Mouse (Mus musculus): Measurements from ENCODE around the gene Mdh1.

The Mdh1 gene

GRCm38 (mm10) chr11:21571700-21572381, at the start of gene Mdh1, which contains the start of gene Wdpcp:
Gene Mdh1 (minus strand): TSS chr11:21572367.
Gene Wdpcp (plus strand): TSS chr11:21572235.
- peak; percentile 98 for DNase-seq (ENCODE audit: low read depth, low spot score)

DNA sequence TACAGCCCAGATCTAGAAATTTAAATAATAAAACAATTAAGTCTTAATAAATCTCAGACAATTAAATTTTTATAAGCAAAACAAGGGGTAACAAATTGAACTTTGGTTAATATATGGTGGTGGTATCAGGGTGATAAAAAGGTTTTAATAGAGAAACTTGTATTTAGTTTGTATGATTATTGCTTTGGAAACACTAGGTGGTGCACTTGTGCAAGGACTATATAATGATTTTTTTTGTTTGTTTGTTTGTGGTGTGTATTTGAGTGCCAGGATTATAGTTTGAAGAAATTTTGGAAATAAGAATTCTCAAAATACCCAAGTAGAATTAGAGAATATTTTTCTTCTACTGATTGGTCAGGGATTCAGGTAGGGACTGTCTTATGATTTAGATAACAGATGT, 43.7 kb upstream of the Mdh1 start:
- DNase-seq (ENCODE audit: low read depth, low spot score), result no peak

DNA sequence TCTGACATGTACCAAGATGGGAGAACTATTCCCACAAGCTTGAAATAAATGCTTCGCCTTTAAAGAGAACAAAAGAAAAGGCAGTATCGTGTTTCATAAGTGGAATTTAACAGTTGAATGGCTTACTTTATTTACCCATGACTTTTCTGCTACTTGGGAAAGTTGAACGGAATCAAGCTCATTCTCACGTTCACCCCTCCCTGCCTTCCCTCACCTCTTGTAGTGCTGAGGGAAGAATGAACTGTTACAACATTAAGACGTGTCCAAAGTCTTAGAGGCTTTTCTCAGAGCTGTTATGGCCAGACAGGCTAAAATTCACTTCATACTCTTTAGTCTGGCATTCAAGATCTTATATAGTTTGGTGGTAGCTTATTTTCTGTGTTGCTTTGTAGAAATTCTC, 30.3 kb upstream of the Mdh1 start:
- DNase-seq (ENCODE audit: low read depth, low spot score), result no peak

DNA sequence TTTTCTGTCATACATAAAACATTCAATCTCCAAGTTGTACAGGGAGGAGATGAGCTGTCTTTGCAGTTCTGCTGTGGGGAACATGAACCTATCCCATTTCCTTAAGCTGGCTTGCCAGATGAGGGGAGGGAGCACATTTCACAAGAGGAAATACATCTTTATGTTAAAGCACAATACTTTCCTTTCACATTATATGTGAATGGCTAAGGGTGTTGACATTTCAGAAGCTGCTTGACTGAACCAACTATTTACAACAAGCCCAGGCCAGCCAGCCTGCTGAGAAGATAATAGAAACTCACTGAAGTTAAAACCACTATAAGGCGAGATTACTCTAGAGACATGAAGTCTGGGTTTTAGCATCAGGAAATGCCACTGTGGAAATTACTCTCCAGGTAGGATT, 11.1 kb upstream of the Mdh1 start:
- no peak for DNase-seq (ENCODE audit: low read depth, low spot score)

DNA sequence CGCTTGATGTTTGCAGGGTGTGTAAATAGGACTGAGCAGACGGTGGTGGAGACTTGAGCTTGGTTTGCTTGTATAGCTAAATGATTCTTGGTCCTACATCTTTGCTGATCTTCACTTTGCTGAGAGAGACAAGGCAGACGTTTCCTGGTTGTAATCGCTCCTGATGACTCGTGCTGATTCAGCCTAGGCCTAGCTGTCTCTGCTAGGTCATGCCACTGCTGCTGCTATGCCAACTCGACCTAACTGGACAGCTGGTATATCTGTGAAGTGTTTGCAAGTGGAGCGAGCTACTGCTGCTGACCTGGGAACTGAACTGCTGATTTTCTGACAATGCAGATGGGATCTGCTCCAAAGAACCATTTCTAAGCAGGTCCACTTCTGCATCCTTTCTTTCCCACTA, 9.3 kb upstream of the Mdh1 start:
- DNase-seq (ENCODE audit: low read depth, low spot score), result no peak

- DNase-seq (ENCODE audit: low read depth, low spot score), result no peak
These were observed 1.2 kb downstream of the Mdh1 start for GRCm38 (mm10) chr11:21570973-21571372.

GRCm38 (mm10) chr11:21570109-21570474, 2.1 kb downstream of the Mdh1 start:
- DNase-seq (ENCODE audit: low read depth, low spot score), result no peak

DNA sequence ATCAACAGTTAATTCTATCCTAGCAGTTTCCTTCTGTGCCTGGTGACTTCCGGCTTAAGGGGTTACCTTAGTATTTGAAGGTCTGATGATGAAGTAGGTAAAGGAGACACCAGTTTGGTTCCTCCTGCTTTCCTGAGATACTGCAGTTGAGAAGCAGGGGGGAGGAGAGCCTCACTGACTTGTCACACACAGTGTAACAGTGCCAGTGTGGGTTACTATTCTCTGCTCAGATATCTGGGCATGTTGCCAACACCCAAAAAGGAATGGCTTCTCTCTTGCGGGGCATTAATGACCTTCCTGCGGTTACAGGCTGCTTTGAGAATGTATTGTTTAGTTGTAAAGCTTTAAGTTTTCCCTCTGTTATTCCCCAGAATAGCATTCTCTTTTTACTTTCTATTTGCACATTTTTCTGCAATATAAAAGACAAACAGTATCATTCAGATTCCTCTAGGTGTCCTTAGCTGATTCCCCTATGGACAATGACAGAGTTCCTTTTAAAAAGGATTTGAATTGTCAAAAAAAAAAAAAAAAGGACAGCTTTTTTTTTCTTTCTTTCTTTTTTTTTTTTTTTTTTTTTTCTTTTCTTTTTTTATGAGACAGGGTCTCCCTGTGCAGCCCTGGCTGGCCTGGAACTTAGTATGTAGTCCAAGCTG, 2.6 kb downstream of the Mdh1 start:
- DNase-seq (ENCODE audit: low read depth, low spot score), result no peak

GRCm38 (mm10) chr11:21569002-21569401, 3.2 kb downstream of the Mdh1 start:
- no peak for DNase-seq (ENCODE audit: low read depth, low spot score)

DNA sequence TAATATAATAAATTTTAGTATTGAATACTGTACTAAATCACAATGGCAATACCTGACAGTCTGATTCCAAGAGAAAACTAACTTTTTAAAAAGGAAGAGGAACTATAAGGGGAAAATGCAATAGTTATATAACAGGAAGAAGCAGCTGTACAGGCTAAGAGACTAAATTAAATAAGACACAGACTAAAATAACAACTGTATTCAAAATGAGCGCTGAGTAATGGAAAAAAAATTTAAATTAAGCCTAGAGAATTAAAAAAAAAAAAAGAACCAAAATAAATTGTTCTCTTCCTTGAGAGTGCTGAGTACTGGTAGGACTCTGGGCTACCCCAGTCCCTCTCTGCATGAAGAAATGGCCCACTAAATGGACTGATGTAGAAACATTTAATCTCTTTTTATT, 4.4 kb downstream of the Mdh1 start:
- no peak for DNase-seq (ENCODE audit: low read depth, low spot score)

- no peak for DNase-seq (ENCODE audit: low read depth, low spot score)
These were observed 5.2 kb downstream of the Mdh1 start for GRCm38 (mm10) chr11:21566934-21567333.

DNA sequence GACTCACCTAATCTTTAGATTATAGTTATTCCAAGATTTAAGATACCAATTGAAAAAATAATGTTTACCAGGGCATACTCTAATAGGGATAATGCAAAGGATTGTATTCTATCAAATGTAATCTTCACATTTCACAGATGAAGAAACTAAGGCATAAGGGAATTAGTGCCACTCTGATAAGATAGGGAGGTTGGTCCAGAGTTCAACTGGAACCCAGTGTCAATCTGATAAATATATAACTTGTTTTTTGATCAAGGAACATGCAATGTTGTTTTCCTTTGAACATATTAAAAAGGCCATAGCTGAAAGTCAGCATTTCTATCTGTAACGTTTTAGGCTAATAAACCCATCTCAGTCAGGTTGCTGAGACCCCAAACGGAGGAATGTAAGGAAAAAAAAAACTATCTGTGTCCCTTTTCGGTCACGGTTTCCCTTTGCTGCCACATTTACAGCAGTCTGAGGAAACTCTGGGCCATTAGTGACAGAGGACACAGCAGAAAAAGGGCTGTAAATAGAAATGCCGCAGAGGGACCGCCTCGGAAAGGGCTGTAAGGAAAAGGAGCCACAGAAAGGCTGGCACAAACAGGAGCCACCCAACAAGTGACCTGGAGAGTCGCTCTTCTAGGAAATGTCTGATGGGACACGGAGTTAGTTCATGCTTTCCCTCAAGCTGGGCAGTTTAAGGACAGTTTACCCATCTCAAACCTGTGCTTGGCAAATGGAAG, 7.3 kb downstream of the Mdh1 start:
- no peak for DNase-seq (ENCODE audit: low read depth, low spot score)

- DNase-seq (ENCODE audit: low read depth, low spot score), result no peak
These were observed 8.4 kb downstream of the Mdh1 start for GRCm38 (mm10) chr11:21563617-21564325.

DNA sequence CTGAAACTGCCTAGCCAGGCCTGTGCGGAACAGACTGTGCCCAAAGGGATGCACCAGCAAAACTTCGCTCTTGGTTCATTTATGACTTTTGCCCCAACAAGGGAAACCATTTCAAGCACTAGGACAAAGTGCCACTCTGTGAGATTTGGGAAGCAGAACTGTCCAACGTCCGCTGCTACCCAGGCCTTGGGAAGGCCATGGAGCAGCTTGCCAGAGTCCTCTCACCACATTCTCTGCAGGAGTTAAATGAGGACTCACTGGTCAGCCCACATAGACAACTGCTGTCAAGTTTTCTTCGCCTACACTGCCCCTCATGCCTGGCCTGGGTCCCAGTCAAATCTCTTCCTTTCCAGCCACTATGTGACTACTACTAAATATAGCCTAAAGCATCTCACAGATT, 10.8 kb downstream of the Mdh1 start:
- DNase-seq (ENCODE audit: low read depth, low spot score), result no peak

- DNase-seq (ENCODE audit: low read depth, low spot score), result no peak
These were observed 12.4 kb downstream of the Mdh1 start for GRCm38 (mm10) chr11:21559727-21560126.

DNA sequence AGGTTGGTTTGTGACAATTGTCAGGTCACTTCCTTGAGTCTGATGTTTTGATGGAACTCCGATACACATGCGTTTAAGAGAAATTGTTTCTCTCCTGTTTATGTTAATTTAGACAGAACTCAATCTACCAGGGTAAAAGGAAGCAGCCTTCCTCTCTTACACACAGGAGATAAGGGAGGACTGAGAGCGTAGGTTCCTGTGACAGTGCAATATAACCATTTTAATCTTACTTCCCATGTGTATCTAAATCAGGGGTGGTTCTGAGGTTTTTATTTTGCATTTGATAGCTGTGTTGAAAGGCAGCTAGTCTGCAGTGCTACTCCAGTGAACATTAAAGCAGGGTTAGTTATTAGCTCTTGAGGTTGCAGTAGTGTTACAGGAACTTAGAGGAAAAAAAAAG, 20.1 kb downstream of the Mdh1 start:
- DNase-seq (ENCODE audit: low read depth, low spot score), result no peak

DNA sequence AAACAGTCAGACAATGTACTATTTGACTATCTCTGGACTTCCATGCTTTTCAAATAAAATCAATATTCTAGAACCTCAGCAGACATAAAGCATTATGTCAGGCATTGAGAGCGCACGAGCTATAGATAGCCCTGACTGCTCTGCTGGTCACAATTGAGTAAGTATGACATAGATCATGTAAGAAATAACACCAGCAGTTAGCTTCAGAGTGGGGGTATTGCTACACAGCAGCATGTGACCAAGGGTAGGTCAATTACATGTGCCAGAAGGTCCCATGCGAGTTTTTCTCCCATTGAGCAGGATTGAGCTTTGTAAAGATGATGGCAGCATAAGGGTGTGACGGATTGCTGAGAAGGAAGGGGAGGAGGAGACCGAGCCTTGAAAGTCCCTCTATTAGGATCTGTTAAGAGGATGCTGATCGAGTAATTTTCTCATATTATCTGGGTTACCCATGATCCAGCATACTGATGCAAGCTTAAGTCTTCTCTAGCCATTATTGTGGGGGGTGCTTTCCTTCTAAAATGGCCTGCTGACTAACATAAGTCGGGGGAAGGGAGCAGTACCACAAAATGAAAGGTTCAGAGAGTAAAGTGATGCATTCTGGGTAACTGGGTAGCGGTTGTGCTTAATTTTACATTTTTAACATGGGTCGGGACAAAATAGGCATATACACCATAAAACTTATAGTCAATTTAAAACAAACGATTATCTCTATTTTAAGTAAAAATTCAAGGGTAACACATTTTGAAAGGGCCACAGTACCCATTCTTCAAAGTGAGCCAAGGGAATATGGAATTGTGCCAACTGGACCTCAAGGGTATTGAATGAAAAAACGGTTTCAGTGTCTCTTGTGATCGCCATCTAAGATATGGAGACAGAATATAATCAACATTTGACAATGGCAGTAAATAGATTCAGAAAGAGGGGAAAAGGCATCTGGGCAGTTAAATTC, 21.7 kb downstream of the Mdh1 start:
- no peak for DNase-seq (ENCODE audit: low read depth, low spot score)

DNA sequence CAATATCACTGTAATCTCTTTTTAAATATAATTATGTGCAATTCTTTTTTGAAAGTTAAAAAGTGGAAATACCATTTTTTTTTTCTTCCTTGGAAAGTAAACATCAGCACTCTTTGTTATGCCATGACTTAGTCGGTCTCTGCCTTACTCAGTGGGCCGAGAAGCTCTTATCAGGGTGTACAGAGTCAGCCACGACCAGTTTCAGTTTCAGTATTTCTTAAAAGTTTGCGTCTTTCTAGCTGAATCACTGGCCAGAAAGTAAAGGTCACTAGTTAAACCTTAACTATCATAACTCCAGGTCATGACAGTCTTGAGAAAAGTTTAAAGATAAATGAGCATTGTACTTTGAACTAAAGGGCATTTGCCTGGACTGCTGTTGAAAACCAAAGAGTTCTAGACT, 22.4 kb downstream of the Mdh1 start:
- no peak for DNase-seq (ENCODE audit: low read depth, low spot score)

DNA sequence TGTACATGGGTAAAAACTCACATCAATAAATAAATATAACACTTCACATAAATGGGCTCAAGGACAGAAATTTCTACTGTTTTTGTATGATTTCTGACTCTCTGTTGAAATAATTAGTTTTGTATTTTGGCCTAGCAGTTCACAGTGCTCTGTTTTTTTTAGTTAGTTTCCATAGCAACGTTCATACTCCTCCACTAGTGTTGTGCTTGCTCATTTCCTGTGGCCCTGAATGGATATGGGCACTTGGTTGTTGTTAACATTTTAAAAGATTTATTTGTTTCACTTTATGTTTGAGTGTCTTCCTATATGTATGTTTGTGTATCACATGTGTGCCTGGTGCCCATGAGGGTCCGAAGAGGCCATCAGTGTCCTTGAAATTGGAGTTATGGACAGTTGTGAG, 23.1 kb downstream of the Mdh1 start:
- DNase-seq (ENCODE audit: low read depth, low spot score), result no peak

- DNase-seq (ENCODE audit: low read depth, low spot score), result no peak
These were observed 24.6 kb downstream of the Mdh1 start for GRCm38 (mm10) chr11:21547518-21547917.

DNA sequence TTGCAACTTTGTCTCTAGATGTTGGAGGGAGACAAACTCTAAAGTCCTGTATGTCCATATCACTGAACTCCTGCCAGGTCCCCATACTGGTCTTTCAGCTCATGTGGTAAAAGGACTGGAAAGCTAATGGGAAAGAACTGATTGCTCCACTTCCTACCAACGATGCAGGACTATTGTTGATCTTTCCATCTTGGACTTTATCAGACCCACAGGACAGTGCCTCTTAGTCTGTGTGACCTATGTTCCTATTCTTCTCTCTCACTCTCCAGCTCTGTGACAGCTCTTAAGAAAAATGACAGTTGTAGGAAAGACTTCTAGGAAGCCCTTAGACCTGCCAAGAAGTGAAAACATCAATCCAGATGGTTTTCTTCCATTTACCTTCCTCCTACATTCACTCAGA, 25.5 kb downstream of the Mdh1 start:
- DNase-seq (ENCODE audit: low read depth, low spot score), result no peak
